Mouse (Mus musculus): ENCODE data around the gene Zfhx3.

The Zfhx3 gene

DNA sequence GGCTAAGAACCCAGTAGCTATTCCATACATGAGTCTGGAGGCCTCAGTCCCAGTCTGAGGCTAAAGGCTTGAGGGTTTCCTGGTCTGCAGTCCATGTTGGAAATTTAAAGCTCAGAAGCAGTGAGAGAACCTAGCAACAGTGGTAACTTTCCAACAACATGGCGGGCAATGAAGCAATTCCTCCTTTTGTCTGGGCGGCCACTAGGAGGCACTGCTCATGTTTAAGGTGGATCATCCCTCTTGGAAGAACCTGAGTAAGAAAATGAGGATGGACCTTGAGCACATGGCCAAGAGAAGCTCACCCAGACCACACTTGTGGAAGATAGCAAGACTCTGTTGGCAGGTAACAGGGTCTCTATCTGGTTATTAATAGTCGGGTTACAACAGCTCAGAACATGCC, 527.8 kb downstream of the Zfhx3 start:
- DNase-seq, result no peak

DNA sequence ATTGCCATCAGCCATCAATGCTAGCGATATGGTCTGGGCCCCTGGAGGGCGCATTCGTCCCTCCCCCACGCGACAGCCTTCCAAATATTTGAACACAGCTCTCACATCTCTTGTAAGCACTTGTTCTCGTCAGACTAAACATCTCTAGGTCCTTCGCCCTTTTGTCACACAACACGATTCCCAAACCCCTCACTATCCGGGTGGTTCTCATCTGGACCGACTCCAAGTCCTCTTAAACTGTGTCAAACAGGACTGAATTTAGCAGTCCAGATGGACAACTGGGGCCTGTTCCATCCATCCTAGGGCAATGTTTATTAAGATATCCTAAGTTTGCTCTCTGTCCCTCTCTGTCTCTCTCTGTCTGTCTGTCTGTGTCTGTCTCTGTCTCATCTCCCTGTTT, 532.1 kb downstream of the Zfhx3 start:
- no peak for DNase-seq

DNA sequence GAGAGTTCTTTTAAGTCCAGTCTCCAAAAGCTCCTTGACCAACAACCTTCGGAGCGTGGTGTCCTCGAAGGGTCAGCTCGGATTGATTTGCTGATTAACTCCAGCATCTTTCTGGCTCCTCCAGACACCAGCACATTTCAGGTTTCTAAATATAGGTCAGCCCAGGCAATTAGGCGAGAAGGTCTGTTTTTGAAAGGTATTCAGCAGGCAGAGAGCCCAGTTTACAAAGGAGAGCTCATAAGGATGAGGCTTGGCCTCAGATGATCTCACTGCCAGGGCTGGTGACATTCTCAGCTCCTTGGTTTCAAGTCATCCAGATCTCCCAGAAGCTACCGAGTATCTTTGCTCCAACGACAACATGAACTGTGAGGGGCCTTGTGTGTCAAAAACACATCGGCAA, 535.7 kb downstream of the Zfhx3 start:
- no peak for DNase-seq

DNA sequence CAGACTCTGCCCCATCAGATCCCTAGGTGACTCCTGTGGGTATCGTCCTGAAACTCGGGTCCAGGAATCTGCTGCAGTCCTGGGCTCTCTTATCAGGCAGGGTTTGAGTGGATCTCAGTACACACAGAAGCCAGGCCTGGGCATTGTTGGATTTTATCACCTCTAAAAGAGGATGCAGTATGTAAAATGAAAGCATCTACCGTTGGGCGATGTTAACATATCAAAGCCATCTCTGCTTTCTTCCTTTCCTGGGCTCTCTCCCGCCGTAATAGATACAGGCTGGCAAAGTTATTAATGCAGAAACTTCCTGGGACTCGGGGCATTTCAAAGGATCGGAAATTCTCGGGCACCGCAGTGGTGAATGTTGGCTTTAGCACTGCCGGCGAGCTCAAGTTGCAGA, 537.7 kb downstream of the Zfhx3 start:
- DNase-seq, result no peak

DNA sequence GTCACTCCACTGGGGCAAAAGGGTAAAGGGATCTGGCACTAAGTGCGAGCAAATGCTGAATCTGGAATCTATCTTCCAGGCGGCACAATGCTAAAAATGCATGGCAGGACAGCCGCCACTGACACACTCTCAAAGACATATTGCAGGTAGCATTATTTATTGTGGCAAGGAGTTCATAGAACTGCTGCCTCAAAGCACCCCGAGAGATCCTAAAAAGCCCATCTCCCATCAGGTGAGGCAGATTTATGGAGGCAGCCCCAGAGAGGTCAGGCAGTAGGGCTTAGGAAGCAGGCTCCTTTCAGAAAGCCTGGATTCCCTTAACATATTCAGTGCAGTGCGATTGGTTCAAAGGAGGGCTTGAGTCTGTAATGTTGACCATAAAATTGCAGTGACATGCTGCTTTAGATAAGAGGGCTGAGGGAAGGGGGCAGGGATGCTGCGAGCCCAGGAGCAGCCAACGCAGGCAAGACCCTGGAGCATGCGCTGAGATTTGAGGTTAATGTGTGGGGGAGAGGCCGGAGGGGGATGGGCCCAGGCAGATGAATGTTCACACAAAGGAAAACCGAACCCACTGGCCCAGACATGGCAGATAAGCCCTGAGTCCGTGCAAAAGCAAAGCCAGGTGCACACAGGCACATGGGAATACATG, 538.8 kb downstream of the Zfhx3 start:
- no peak for DNase-seq

DNA sequence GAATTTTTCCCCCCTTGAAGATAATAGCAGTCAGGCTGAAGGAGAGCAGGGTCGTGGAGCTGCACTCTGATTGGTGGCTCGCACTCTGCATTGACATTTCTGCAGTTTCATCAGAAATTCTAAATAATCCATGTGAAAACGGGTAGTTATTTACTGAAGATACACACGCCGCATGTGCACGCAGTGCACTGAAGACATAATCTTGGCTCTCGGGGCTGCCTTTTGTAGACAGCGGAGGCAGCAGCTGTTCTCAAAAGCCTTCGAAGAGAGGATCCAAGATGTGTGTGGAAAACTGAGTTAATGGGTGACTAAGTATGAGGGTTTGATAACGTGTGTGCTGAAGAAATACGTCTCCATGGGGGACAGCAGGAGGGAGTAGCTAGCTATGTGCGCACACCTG, 553.7 kb downstream of the Zfhx3 start:
- no peak for DNase-seq

DNA sequence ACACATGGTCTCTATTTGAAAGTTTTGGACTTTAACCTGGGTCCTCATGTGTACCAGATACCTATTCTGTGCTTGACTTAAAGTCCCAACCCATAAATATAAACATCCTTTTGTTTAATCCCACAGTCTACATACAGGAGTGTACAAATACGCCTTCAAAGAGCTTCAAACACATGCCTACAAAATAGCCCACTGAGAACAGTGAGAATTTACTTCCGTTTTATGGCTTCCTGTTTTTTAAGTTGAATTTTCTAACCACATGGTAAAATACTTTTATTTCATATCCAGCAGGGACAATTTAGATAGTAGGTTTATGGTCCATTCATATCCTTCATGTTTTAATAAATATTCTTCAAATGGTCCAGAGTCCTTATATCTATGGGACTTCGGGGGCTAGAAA, 564.3 kb downstream of the Zfhx3 start:
- no peak for DNase-seq

DNA sequence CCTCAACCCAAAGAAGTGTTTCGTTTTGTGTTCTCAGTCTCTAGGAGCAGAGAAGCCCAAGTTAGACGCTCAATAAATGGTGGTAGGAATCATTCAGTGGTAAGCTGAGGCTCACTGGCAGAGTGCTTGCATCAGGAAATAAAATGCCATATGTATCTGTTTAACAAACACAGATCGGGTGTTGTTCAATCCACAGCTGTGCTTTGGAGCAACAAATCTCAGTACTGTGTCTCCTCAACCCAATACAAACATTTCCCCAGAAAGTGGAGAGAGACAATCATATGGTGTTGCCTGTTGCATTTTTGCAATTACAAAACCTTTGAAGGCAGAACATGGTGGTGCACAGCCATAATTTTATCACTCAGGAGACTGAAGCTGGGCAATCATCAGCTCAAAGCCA, 565.3 kb downstream of the Zfhx3 start:
- DNase-seq, result no peak

DNA sequence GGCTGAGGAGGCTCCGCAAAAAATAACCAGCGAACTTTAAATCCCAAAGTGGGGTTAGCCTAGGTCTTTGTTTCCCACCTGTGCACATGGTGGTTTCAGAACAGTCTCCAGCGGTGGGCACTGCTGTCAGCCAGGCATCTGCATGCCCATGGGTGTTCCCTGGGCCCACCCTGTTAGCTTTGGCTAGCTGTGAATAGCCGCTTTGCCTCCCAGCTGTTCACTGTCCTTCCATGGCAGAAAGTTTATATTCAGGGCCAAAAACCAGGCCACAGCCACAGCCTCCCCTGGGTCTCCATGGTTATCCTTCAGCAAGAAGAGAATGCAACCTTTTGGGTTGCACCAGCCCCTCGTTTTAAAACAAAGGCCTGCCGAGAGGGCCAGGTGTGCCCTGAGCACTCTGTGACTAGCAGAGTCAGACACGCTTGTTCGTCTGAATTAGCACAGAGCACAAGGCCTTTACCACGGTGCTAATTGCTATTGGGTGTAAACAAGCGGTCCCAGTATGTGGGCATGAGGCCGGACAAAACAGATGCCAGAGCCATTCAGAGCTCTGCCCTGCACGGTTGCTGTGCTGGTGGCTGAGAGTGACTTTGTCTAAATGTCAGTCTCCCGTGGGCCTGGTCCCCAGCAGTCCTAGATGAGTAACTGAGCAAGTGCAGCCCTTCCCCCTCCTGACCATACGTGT, 568.3 kb downstream of the Zfhx3 start:
- DNase-seq, result no peak

DNA sequence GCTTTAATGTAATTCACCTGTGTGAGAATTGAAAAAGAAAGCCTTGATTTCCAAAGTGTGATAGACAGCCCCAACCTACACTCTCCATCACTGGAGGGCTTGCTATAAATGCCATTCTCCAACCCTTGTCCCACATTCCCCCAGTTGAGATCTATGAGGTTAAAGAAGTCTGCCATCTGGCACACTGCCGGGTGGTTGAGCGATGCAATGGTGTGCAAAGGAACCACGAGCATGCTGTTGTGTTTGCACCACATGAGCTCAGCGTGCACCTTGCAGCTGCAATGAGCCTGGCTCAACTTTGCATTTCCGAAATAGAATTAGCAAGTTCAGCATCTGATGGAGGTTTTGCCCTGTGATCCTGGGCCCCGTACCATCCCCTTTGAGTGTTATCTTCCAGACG, 575.7 kb downstream of the Zfhx3 start:
- DNase-seq, result no peak

DNA sequence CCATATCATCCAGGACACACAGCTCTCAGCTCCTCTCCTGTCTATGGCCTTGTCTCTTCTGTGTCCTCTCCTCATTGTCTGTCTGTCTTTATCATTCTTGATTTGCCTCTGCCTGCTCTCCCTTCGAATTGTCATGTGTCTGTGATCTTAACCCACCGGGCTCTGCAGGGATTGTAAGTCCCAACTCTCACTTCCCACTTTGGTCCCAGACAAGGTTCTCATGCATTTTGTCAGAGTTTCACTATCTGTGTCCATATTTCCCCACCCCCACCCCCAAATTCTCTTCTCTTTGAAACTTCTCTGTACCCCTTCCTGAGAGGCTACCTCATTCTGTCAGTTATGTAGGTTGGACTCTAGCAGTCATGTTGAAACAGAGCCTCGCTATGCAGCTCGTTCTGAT, 579.6 kb downstream of the Zfhx3 start:
- no peak for DNase-seq

DNA sequence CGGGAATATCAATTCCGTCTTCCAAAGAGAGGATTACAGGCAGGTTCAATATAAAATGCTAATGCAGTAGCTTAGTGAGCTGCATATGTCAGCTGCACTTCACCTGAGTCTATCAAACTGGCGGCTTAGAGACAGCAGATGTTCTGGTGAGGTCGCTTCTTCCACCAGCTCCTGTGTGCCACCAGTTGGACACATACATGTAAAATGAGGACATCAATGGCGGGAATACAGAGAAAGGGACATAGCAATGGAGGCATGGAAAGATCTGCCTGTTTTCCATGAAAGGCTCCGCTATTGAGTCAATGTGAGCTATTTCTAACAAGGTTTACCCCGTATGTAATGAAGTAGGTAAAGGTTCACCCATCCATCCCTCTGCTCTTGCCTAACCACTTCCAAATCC, 587.0 kb downstream of the Zfhx3 start:
- DNase-seq, result no peak

DNA sequence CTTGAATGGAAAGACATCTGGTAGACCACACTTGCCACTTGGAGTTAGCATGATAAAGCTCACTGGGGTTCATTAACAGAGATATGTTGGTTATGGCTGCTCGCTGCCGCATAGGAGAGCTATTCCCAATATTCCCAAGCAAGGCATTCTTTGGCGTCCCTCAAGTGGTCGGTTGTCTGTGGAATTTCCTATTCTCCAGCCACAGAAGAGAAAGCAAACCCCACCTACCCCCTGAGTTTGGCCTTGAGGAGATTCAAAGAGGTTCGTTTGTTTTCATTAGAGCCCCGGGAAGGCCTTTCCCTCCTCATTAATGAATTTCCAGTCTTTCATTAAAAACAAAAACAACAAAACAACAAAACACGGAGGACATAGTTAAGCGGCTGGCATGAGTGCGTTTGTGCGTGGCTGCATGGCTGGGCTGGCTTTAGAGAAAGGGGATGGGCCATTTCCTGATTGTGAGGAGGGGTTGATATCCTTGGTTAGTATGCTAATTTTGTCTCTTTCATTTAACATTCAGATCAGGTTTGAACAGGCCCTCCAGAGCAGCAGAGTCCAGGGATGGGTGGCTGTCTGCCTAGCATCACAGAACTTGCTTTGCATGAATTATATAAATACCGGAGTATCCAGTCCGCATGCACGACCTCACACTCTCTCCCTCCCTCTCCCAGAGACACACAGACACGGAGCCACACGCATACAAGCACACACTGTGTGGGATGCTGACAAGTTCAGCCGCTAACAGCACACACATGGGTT, 592.9 kb downstream of the Zfhx3 start:
- DNase-seq, result no peak

DNA sequence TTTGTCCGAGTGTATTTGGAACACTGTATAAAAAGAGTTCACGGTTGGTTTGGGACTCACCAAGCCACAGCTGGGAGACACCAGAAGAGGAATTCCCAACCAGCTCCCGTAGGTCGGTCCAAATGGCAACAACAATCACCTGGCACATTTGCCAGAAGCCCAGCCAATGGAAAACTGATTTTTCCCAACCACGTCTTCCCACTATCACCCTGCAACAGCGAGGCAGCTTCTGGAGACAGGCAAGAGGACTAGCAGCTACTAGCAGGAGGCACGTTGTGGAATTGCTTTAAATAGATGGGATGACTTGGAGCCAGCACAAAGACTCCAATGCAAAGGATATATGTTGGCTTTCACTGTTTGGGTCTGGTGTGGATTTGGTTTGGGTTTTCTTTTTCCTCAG, 593.7 kb downstream of the Zfhx3 start:
- no peak for DNase-seq

DNA sequence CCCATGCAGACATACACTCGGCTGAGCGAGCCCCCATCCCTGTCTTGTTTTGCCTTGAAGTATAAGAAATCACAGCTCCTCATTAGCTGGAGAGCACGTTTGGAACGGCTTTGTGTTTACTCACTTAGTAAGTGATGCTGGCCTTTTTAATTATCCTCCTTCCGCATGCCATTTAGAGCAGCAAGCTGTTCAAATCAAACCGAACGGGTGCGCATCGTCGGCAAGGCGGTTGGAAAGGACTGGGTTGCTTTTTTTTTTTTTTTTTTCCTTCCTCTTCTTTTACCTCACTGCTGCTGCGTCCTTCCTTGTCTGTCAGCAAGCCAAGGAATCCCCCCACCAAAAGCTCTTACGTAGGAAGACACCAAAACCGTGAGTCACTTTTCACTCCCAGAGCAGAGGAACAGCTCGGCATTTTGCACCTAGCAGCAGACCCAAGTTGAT, 594.5 kb downstream of the Zfhx3 start:
- DNase-seq, result no peak

DNA sequence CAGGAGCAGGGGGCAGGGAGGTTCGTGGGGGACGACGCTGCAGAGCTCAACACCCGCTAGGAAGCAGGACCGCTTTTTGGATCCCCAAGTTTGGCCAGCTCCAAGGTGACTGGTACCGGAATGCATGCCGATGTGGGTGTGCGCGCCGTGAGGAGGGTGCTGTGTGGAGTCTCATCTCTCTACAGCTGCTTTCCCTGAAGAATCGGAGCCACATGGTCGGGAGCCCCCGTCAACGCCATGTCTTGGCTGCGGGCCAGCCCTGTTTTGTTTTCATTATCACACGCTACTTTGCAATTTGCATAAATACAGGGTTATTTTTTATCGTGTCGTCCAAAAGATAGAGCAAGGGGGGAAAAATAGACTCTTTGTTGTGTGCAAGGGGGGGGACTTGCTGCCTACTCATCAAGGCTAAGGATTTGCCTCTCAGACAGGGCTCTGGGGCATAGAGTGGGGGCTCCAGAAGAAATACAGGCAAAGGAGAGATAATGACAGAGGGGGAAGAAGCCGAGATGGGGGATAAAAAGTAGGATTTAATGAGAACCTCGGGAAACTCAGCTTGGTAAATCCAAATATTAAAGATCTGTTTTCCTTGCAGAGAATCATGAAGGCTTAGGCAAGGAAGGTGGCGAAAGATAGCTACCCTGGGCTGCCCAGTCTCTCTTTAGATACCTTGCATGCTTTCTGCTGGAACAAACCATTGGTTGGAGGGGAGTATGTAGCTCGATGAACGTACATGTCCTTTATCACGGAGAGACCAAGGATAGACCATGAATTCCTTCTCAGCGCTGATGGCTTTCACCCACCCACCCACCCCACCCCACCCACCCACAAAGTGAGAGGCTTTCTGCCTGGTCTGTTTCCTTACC, 595.5 kb downstream of the Zfhx3 start:
- no peak for DNase-seq

DNA sequence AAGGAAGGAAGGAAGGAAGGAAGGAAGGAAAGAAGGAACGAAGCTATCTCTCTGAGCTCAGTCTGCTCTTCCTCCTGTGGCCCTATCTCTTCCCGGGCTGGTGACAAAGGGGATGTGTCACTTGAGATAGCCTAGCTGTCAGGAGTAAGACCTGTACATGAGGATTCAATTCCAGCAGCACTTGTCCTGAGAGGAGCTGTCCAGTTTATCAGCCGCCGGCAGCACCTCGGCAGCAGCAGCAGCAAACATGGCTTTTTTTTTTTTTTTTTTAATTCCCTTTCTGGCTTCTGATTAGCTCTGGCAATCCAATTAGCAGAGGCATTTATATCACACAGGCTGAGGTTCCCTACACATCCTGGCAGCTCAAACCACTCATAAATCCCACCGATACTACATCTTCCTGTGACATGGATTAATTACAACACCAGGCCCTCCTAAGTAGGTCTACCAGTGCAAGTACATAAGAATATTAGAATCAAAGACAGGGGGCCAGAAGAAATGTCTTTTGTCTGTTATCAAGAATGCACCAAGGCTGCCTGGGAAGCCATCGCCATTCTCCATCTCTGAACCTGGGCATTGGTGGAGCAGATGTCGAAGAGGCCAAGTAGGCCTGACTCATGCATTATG, 596.6 kb downstream of the Zfhx3 start:
- DNase-seq, result no peak

DNA sequence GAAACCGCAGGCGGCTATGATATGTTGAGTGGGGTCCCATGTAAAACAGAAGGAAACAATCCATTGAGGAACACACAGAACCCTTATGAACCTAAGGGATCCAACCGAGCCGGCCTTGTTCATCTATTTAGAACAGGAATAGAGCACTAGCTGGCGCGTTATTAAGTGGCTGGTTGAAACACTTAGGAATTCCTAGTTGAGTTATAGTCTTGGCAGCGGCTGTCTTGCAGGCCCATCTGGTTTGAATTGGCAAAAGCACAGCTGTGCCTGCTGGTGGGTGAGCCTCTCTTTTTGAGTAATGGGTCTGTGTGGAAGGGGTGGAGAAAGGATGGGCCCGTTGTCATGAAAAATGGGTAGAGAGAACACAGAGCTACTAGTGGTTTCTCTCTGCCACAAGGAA, 610.1 kb downstream of the Zfhx3 start:
- no peak for DNase-seq

DNA sequence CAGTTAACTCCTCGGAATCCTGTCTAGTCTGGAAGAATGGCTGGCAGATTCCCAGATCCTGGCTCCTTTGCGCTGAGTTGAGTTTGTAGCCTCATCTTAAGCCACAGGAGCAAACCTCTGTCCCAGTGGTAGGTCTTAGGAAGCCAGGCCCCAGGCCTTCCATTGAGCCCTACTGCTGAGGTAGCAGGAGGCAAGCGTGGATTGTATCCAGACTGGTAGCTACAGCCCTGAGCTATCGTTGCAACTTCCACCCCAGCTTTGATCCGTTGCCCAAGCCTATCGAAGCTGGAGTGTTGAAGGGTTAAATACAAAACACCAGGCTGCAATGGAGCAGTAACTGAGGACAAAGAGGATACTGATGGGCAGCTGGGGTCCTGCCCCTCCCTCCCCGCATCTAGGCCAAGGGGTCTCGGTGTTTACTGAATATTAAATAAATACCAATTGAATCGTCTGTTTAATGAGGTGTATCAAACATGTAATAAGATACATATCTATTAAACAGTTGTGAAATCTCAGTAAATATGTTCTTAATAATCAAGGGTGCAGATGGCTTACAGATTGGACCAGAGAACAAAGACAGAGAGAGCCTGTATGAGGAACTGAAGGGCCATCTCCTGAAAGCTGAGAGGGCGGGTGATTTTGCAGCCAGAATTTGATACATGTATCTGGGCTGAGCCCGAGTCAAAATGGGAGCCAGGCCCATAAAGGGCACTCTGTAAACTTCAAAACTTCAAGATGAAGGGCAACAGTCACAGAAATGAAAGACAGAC, 611.5 kb downstream of the Zfhx3 start:
- DNase-seq, result no peak

DNA sequence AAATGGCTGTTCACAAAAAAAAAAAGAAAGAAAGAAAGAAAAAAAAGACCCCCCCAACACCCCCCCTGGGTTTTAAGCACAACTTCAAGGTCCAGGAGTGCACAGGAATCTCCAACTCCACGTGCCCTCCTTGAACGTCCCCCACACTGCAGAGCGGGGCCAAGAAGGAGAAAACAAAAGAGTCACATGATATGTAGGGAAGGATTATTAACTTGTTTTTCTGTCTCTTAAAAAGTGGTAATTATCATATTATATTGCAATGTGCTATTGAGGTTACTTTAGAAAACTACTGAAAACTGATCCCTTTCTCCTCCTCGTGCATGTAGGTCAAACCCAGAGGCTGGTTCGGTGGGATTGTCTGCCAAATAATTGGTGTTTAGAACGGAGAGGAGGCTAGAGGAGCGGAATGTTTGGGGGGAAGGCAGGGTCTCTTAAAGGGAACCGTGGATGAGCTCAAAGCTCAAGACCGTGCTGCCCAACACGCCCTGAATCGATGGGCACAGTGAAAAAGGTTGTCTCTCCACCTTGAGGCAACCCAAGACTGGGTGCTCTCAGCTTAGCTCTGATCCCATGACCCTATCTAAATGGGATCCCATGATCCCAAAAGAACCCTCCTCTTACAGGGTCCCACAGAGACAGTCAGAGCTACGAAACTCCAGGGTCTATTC, 612.3 kb downstream of the Zfhx3 start:
- DNase-seq, result no peak

DNA sequence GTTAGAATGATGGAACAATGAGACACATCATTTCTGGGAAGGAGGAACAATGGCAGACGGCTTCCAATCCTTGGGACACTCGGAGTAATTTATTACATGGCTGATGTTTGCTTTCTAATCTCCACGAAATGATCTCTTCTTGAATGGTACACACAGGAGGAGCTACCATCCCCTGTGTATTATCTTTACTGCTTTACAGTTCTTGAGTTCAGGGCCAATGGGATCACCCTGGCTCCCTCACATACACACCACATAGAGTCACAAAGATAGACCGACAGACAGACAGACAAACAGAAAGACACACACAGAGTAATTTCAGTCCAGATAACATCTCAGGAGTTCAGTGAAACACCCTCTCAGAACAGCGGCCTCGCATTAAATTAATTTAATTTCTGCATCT, 621.0 kb downstream of the Zfhx3 start:
- no peak for DNase-seq

Measured in kidney, postnatal 25 days (tissue).